Mouse (Mus musculus) heart, adult 2 months (tissue): ENCODE data around the gene Clybl.

Experiments
- EP300 ChIP-seq: fragments of 200-500 bp; IDR thresholded peaks from 2 replicates; pipeline ENCODE4 v1.6.1; 2011; ENCODE audit warnings: low read depth, low read length, control low read depth; ENCODE audit not compliant: insufficient read depth
- POLR2A ChIP-seq: fragments of 200-500 bp; IDR thresholded peaks from 2 replicates; pipeline ENCODE4 v1.6.1; 2011; ENCODE audit warnings: mild to moderate bottlenecking, low read depth, low read length, control low read depth; ENCODE audit not compliant: insufficient read depth

DNA sequence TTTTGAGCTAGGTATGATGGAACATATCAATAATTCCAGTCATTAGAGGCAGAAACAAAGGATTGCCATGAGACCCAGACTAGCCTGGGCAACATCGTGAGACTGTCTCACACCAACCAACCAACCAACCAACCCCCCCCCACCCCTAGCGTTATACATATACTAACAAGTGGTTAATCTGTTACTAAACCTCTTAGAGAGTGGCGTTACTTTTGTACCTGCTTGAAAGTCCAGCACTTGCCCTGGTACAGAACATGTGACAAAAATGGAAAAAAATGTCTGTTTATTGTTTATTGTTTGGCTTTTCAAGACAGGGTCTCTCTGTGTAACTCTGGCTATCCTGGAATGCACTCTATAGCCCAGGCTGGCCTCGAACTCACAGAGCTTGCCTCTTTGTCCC is 35.7 kb downstream of the Clybl start:
- no peak for TF ChIP-seq POLR2A
- TF ChIP-seq EP300 = no peak
